Mouse (Mus musculus) spleen, adult 2 months (tissue): Measurements from ENCODE around the gene Mlip.

ENCODE experiments used
- CTCF ChIP-seq: fragments of 200-500 bp; IDR thresholded peaks from 2 replicates; pipeline ENCODE4 v1.5.1; 2011; ENCODE audit warnings: mild to moderate bottlenecking, inconsistent platforms; ENCODE audit not compliant: insufficient read depth, insufficient read length, insufficient replicate concordance; ENCODE audit errors: extremely low read depth
- POLR2A ChIP-seq: fragments of 200-500 bp; IDR thresholded peaks from 2 replicates; pipeline ENCODE4 v1.6.1; 2011; ENCODE audit warnings: low read depth, low read length, inconsistent platforms

DNA sequence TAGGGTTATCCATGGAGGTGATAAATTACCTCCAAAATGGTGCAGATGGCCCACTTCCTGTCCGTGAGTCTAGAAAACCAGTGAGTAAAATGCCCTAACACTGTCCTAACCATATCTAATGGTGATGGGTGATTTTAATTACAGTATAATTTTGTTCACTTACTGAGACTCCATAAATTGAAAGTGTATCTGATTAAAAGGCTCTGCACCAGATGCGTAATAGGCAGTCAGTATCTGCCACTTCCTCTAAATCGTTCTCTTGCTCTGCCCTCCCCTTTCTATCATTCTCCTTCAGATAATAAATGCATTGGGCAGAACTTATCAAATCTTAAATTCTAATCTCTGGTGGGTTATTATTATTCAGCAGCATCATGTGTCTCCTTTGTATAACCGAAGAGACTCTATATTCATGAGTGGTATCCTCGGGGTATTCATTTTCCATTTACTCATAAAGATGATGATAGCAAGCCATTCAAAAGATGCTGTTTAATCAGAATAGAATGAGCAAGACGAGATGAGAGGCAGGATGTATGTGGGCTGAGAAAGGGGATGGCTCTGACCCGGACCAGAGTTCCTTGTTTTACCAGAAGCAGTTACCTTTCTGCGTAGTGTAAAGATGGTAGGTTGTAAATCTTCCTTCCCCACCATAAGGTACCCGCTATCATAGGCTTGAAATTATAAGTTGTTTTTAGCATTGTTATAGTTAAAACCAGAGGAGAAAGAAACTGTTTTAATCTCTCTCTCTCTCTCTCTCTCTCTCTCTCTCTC, 298.2 kb downstream of the Mlip start:
- no peak for TF ChIP-seq POLR2A
- TF ChIP-seq CTCF, result no peak
